Mouse (Mus musculus) liver, adult 2 months (tissue): ENCODE data around the gene Trim38.

Source experiments
- CTCF ChIP-seq: fragments of 200-500 bp; IDR thresholded peaks from 2 replicates; pipeline ENCODE4 v1.5.1; 2011; ENCODE audit warnings: low read depth, low read length, control low read depth
- POLR2A ChIP-seq: fragments of 200-500 bp; IDR thresholded peaks from 2 replicates; pipeline ENCODE4 v1.6.1; 2011; ENCODE audit warnings: low read length, control low read depth; ENCODE audit not compliant: insufficient read depth; ENCODE audit errors: extremely low read depth

DNA sequence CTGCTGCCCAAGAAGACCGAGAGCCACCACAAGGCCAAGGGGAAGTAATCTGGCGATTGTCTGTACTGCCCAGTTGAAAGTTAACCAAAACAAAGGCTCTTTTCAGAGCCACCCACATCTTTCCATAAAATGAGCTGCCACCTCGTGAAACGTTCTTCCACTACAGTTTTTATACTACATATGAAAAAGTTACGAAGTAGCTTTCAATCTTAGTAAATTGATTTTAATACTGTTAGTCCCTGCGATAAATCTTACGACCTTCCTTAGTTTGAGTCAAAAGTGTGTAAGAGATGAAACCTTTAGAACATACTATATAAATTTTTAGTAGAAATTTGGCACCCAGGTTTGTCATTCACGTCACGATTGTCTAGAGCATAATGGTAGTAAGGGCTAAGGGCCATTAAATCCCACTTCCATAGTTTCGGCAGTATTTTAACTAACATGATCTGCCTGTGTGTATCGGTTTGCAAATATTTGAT is 18.2 kb upstream of the Trim38 start:
- TF ChIP-seq CTCF = no peak
- no peak for TF ChIP-seq POLR2A
